Mouse (Mus musculus): ENCODE results near the gene Cdc37. TPM values are rescaled to one million over a fixed set of nuclear protein-coding genes. Genes with fewer than 3 reads are reported as not detected.

Gene Cdc37
- total RNA-seq, 2 experiments from 2014 or later: 29.8 to 35.5 TPM

- peak; percentile 81 for ATAC-seq (replicated peaks; ENCODE audit: low FRiP score, poor library complexity, severe bottlenecking)
Measured at GRCm38 (mm10) chr9:21168161-21169123, 18.7 kb upstream of the Cdc37 start.

- ATAC-seq (replicated peaks; ENCODE audit: low FRiP score, poor library complexity, severe bottlenecking): no peak
Measured at GRCm38 (mm10) chr9:21167140-21168097, 17.6 kb upstream of the Cdc37 start.

GRCm38 (mm10) chr9:21166516-21166915, 16.7 kb upstream of the Cdc37 start:
- ATAC-seq (replicated peaks; ENCODE audit: low FRiP score, poor library complexity, severe bottlenecking): no peak

GRCm38 (mm10) chr9:21165952-21166451, 16.2 kb upstream of the Cdc37 start:
- no peak for ATAC-seq (replicated peaks; ENCODE audit: low FRiP score, poor library complexity, severe bottlenecking)

DNA sequence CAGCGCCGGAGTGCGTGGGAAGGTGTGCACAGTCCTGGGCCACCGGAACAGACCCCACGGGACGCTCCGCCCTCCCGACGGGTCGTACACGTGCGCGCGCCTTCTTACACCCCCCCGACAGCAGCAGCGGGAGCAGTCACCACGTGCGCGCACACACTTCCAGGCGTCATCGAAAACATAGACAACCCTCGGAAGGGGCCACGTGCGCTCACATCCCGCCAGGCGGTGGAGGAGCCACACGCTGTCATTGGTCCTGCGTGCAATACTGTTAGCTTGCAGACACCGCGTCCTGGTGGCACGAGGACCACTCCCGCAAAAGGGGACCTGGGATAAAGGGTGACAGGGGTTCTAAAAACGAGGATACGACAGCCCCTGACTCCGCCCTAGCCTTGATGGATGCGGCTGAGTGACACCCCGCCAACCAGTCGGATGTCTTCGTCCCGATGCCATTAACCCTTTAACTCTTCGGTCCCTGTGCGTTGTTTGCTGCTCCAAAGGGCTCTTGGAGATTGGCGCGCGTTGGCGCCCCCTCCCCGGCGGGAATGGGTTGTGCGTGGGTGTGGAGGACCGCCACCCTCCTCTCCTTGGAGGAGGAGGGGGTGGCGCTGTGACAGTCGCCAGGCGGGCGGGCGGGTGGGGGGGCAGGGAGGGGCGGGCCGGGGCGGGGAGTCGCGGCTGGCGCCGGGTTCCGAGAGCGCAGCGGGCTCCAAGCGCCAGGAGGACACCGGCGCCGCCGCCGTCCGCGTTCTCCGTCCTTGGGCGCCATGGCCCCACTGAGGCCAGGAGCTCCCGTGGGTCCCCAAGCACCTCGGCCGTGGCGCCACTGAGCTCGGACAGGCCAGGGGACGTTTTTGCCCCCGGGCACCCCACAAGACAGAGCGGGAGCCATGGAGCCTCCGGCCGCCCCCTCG, 15.5 kb upstream of the Cdc37 start, which contains the start of gene Pde4a:
TSS of gene Pde4a (plus strand) at position 674 of the 911 bp plus-strand sequence.
- no peak for ATAC-seq (replicated peaks; ENCODE audit: low FRiP score, poor library complexity, severe bottlenecking)

GRCm38 (mm10) chr9:21164072-21164471, 14.3 kb upstream of the Cdc37 start:
- no peak for ATAC-seq (replicated peaks; ENCODE audit: low FRiP score, poor library complexity, severe bottlenecking)

DNA sequence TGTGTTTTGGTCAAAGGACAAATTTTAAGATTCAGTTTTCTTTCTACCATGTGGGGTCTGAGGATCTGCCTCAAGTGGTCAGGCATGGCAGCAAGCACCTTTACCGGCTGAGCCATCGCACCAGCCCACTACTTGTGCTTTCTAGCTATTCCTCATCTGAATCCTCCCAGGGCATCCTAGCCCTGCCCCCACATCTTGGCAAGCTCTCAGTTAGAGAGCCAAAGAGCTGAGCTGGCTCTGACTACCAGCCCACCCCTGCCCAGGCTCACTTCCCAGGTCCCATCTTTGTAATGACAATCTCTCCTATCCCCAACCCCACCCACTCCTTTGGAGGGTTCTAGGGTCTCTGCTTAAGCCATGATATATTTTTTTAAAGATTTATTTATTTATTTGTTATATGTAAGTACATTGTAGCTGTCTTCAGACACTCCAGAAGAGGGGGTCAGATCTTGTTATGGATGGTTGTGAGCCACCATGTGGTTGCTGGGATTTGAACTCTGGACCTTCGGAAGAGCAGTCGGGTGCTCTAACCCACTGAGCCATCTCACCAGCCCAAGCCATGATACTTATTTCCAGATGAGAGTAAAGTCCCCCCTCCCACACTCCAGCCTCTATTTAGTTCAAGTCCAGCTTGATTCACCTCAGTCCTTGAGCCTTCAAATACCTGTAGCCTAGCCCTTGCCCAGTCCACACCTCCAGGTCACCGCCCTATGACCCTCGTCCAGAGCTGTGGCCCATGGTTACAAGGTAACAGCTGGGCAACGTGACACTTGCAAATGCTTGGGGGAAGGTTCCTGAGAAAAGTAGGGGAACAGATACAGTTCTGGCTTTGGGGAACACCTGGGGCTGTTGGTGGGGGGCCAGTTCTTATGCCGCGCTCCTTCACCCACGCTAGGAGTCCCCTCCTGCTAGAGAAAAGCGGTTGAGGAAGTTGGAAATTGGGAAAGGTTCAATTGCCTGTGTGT, 13.6 kb upstream of the Cdc37 start:
- ATAC-seq (replicated peaks; ENCODE audit: low FRiP score, poor library complexity, severe bottlenecking): no peak

DNA sequence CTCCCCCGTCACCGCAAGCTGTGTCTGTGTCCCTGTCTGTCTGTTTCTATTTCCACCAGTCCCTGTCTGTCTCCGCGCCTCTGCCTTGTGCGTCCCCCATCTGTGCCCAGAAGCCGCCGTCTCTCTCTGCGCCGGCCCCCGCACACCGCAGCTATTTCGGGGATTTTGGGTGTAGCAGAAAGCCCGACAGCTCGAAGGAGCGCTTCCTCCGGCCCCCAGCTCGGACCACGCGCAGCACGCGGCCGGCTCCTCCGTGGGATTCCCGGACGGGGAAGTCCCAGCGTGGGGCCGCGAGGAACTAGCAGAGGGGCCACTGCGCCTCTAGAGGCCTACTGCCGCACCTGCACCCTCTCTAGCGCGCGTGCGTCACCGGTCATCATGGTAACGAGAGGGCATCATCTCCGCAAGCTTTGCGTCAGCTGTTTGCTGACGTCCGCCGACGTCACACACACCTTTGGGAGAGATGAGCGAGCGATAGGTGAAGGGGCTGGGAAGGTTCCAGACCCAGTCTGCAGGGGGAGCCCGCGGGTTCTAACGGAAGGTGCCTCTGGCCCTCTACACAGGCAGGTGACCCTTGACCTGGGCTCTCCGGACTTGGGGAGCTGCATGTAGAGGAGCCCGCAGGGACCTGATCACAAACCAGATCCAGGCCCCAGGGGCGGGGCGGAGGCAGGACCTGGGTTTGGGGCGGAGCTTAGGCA, 11.6 kb upstream of the Cdc37 start:
- peak; percentile 95 for ATAC-seq (replicated peaks; ENCODE audit: low FRiP score, poor library complexity, severe bottlenecking)

- ATAC-seq (replicated peaks; ENCODE audit: low FRiP score, poor library complexity, severe bottlenecking): no peak
Measured at GRCm38 (mm10) chr9:21154787-21155186, 5.0 kb upstream of the Cdc37 start.

DNA sequence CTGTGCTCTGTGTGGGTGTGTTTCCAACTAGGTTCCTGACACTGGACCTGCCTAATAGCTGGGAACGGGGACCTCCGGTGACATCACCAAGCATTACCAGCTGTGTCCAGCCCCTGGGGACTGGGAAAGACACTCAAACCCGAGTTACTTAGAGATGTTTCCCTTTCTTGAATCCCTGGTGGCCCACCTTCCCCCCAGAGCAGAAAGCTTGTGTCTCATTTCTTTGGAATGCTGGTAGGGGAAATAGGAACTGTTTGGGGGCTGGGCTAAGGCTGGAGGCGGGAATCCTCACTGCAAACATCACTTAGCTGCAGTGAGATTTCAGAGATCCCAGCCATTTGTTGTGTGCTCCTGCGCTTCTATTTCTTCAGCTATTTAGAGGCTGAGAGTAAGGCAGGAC, 4.1 kb upstream of the Cdc37 start:
- no peak for ATAC-seq (replicated peaks; ENCODE audit: low FRiP score, poor library complexity, severe bottlenecking)

DNA sequence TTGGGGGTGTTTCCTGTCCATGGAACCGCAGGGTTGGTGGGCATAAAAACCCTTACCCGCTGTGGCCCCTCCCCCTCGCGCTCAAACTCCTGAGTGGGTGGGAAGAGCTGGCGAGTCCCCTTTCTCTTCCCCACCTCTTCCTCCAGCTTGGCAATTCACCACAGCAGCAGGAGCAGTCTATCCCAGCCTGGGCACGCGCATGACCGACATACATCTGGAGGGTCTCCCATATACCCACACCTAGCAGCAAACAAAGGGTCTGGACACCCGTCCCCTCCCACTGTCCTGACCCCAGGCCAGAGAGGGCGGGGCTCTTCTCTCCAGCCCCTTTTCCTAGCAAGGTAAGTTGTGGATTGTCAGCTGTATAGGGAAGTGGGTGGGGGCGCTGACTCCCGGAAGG, 3.5 kb upstream of the Cdc37 start:
- ATAC-seq (replicated peaks; ENCODE audit: low FRiP score, poor library complexity, severe bottlenecking): no peak

- no peak for ATAC-seq (replicated peaks; ENCODE audit: low FRiP score, poor library complexity, severe bottlenecking)
Measured at GRCm38 (mm10) chr9:21152715-21153114, 2.9 kb upstream of the Cdc37 start.

DNA sequence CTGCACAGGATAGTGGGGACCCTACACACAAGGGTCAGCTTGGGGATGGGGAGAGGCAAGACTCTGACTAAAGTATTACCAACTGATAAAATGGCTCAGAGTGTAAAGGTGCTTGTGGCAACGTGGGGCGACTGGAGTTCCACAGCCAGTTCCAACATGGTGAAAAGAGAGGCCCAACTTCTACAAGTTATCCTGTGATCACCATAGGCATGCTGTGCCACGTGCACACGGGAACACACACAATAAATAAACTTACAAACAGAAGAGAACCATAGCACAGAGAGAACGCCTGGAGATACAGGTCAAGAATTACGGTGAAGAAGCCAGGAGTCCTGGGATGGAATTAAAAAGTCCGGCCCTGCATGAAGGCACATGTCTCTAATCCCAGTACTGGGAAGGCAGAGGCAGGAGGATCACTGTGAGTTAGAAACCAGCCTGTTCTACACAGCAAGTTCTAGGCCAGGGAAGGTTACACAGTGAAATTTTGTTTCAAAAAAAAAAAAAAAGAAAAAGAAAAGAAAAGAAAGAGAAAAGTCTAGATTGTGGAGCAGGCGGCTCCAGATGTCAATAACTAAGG, 617 bp downstream of the Cdc37 start:
- no peak for ATAC-seq (replicated peaks; ENCODE audit: low FRiP score, poor library complexity, severe bottlenecking)

DNA sequence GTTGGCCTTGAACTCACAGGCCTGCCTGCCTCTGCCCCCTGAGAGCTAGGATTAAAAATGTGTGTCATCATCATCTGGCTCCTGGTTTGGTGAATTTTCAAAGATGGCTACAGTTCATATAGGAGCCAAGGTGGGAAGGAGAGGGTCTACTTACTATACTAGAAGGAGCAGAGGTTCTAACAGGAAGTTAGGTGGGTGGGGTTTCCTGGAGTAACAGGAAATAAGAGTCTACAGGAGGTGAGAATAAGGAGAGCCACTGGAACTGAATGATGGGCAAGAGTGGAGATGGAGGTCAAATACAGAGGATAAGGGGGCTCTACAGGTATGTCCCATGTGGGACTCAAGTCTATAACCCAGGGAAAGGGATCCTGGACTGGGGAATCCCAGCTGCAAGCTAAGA, 1.4 kb downstream of the Cdc37 start:
- ATAC-seq (replicated peaks; ENCODE audit: low FRiP score, poor library complexity, severe bottlenecking): no peak

- ATAC-seq (replicated peaks; ENCODE audit: low FRiP score, poor library complexity, severe bottlenecking): peak; percentile 50; the same call in 1 of the 2 replicates
Measured at GRCm38 (mm10) chr9:21146722-21147121, 3.1 kb downstream of the Cdc37 start.

DNA sequence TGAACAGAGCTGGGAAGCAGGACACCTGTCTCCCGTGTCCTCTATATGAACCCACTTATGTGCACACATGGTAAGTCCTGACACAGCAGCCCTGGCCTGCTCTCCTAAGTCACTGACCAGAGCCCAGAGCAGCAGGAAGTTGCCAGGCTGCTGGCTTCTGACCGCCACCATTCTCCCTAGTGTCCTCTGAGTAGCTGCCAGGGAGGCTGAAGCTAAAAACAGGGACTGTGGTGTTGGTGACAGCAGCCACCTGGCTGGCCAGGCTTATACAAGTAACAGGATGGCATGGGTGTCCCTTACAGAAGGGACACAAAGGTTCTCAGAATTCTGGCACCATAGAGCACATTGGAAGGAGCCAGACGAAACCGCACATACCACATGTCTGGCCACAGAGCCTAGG, 4.4 kb downstream of the Cdc37 start:
- ATAC-seq (replicated peaks; ENCODE audit: low FRiP score, poor library complexity, severe bottlenecking): no peak

DNA sequence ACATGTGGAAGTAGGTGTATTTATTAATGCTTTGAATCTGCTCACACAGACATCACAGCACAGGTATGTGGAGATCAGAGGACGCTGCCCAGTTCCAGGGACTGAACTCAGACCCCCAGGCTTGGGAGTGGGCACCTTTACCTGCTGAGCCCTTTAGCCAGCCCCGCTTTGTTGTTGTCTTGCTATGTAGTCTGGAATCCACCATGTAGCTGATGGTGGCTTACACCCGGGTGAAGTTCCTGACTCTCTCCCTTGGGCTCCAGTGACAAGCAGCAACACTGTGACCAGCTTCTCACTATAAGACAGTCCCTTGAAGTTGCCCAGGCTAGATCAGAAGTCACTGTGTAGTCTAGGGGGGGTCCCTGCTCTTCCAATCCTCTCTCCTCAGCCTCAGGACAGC, 5.4 kb downstream of the Cdc37 start:
- ATAC-seq (replicated peaks; ENCODE audit: low FRiP score, poor library complexity, severe bottlenecking): no peak
